Mouse (Mus musculus) cerebellum, adult 11-12 months (tissue): ENCODE data around the gene Ehmt1.

ENCODE experiments used
- DNase-seq: peaks from one replicate; pipeline ENCODE4 v3.0.0; 2022

Gene Ehmt1

GRCm38 (mm10) chr2:24910481-24910880 lies 8.9 kb downstream of the Ehmt1 start:
- no peak for DNase-seq

- no peak for DNase-seq
Observed at GRCm38 (mm10) chr2:24905653-24906155, 13.7 kb downstream of the Ehmt1 start.

GRCm38 (mm10) chr2:24904823-24905652 lies 14.4 kb downstream of the Ehmt1 start:
- DNase-seq = no peak

- no peak for DNase-seq
Observed at GRCm38 (mm10) chr2:24902999-24903398, 16.4 kb downstream of the Ehmt1 start.

- no peak for DNase-seq
Observed at GRCm38 (mm10) chr2:24901055-24901454, 18.4 kb downstream of the Ehmt1 start.

GRCm38 (mm10) chr2:24899292-24899691 lies 20.1 kb downstream of the Ehmt1 start:
- no peak for DNase-seq

- no peak for DNase-seq
Observed at GRCm38 (mm10) chr2:24896761-24897160, 22.7 kb downstream of the Ehmt1 start.

- DNase-seq = no peak
Observed at GRCm38 (mm10) chr2:24894211-24894610, 25.2 kb downstream of the Ehmt1 start.

GRCm38 (mm10) chr2:24892318-24892717 lies 27.1 kb downstream of the Ehmt1 start:
- no peak for DNase-seq

GRCm38 (mm10) chr2:24890541-24891447 lies 28.6 kb downstream of the Ehmt1 start:
- no peak for DNase-seq

- no peak for DNase-seq
Observed at GRCm38 (mm10) chr2:24888895-24889294, 30.5 kb downstream of the Ehmt1 start.

- peak; percentile 18 for DNase-seq
Observed at GRCm38 (mm10) chr2:24880686-24881085, 38.7 kb downstream of the Ehmt1 start.

- DNase-seq = no peak
Observed at GRCm38 (mm10) chr2:24870952-24871351, 48.5 kb downstream of the Ehmt1 start.

GRCm38 (mm10) chr2:24863010-24863409 lies 56.4 kb downstream of the Ehmt1 start:
- DNase-seq = no peak

GRCm38 (mm10) chr2:24852408-24852807 lies 67.0 kb downstream of the Ehmt1 start:
- DNase-seq = no peak

GRCm38 (mm10) chr2:24846557-24846956 lies 72.9 kb downstream of the Ehmt1 start:
- no peak for DNase-seq

- no peak for DNase-seq
Observed at GRCm38 (mm10) chr2:24845256-24845655, 74.2 kb downstream of the Ehmt1 start.

- DNase-seq = no peak
Observed at GRCm38 (mm10) chr2:24830614-24831013, 88.8 kb downstream of the Ehmt1 start.

GRCm38 (mm10) chr2:24809746-24810145 lies 109.7 kb downstream of the Ehmt1 start:
- DNase-seq = no peak

GRCm38 (mm10) chr2:24807691-24808090 lies 111.7 kb downstream of the Ehmt1 start:
- DNase-seq = no peak

GRCm38 (mm10) chr2:24807036-24807435 lies 112.4 kb downstream of the Ehmt1 start:
- no peak for DNase-seq

- peak; percentile 30 for DNase-seq
Observed at GRCm38 (mm10) chr2:24806143-24806542, 113.3 kb downstream of the Ehmt1 start.

GRCm38 (mm10) chr2:24805621-24806020 lies 113.8 kb downstream of the Ehmt1 start:
- no peak for DNase-seq
